Mouse (Mus musculus): Measurements from ENCODE around the gene Cabp4.
"Not testable (repeated sequence)": the region's sequence is repeated elsewhere in the genome, so short reads cannot be mapped to it uniquely, and the experiment has no call there.

The Cabp4 gene

DNA sequence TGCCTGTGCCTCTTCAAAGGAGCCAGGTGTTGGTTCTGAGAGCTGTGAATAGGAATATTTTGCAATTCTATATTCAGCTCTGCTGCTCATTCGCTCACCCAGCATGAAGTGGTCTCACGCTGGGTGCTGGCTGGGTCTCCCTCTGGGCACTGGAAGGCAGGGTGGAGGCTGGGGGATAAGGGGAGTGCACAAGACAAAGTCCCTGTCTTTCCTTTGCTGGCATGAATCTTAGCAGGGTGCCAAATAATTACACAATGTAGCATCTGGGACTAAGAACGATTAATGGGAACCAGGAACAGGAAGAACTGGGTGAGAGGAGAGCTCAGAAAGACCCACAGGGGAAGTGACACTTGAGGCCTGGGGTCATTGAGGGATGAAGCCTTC, 3.2 kb upstream of the Cabp4 start:
- DNase-seq (ENCODE audit: low spot score in 2 of 2), result no peak

- no peak for DNase-seq (ENCODE audit: low spot score in 2 of 2)
Observed at GRCm38 (mm10) chr19:4146366-4147021, 2.7 kb upstream of the Cabp4 start.

- no peak for DNase-seq (ENCODE audit: low spot score in 2 of 2)
Observed at GRCm38 (mm10) chr19:4145936-4146335, 2.1 kb upstream of the Cabp4 start.

DNA sequence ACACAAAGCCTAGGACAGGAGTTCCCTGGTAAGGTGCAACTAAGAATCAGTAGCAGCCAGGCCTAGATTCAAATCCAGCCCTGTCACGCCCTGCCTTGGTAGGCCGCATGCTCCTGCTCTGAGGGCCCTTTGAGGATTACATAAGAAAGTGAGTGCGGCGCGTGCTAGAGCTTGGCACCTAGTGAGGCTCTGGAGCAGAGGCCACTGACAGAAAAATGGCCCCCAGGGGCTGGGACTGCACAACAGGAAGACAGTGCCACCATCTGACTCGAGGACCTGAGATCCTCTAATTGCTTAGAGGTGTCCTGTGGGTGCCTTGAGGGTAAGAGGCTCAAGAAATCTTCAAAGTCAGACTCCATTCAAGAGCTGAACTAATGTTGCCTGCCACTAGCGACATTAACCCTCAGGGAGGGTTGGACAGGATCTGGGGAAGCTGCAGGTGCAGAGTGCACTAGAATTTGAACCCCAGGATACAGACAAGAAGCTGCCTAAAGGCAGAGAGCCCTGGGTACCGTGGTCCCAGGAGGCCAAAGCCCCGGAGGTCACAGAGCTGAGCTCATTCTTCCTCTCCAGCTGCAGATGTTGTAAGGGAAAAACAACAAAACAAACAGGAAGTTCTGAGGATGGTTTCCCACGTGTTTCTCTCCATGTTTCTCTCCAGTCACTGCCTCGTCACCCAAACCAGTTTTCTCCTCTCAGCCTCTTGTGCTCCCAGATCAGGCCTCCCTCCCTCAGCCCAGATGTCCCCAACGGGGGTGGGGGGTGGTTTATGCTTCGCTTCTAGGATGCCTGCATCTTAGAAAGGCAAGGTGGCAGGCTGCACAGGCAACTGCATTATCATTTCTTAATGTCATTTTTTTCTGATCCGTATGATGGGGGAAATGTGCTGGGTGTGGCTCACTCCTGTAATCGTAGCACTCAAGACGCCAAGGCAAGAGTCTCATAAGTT, 991 bp upstream of the Cabp4 start:
- no peak for DNase-seq (ENCODE audit: low spot score in 2 of 2)

DNA sequence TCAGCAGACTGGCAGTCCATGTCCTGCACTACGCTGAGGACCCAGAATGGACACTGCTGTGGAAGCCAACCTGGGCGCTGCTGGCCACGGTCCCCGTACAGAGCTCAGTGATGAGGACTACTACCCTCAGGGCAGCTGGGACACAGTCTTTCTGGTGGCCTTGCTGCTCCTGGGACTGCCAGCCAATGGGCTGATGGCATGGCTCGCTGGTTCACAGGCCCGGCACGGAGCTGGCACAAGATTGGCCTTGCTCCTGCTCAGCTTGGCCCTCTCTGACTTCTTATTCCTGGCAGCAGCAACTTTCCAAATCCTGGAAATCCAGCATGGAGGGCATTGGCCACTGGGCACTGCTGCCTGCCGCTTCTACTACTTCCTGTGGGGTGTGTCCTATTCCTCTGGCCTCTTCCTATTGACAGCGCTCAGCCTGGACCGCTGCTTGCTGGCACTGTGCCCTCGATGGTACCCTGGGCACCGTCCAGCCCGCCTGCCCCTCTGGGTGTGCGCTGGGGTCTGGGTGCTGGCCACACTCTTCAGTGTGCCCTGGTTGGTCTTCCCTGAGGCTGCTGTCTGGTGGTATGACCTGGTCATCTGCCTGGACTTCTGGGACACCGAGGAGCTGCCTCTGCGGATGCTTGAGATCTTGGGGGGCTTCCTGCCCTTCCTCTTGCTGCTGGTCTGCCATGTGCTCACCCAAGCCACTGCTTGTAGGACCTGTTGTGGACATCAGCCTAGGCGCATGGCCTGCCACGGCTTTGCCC, 1.2 kb downstream of the Cabp4 start:
- no peak for DNase-seq (ENCODE audit: low spot score in 2 of 2)

- DNase-seq (ENCODE audit: low spot score in 2 of 2), result no peak
Observed at GRCm38 (mm10) chr19:4140147-4140546, 3.7 kb downstream of the Cabp4 start.

- no peak for DNase-seq (ENCODE audit: low spot score in 2 of 2)
Observed at GRCm38 (mm10) chr19:4139446-4139845, 4.4 kb downstream of the Cabp4 start, which contains the start of gene Gpr152. TSS of gene Gpr152 (plus strand) at chr19:4139787.

DNA sequence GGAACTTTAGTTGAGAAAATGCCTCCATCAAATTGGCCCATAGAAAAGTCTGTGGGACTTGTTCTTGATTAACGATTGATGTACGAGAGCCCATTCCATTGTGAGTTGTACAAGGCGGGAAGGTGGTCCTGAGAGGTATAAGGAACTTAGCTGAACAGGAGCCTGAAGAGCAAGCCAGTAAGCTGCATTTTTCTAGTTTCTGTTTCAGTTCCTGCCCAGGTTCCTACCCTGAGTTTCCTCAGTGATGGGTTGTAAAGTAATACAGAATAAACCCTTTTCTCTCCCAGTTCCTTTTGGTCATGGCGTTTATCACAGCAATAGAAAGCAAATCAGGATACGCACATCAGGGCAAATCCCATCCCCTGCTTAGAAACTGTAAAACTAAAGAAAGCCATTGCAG, 5.9 kb downstream of the Cabp4 start:
- no peak for DNase-seq (ENCODE audit: low spot score in 2 of 2)

GRCm38 (mm10) chr19:4136463-4136862, 7.4 kb downstream of the Cabp4 start:
- DNase-seq (ENCODE audit: low spot score in 2 of 2), result no peak

DNA sequence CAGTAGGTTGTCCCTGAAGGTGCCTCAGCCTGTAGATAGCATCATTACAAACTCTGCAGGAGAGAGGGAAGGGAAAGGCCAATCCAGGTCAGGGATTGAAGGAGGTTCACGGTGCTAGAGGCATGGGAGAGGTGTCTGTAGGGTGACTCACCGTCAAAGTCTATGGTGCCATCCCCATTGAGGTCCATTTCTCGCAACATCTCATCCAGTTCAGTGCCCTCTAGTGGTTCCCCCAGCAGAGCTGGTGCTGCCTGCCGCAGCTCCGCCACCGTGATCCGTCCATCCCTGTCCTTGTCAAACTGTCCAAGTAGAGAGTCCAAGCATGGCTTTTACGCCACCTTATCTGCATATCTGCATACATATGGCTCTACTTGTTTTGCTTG, 7.9 kb downstream of the Cabp4 start:
- not testable (repeated sequence) for DNase-seq (ENCODE audit: low spot score in 2 of 2)

DNA sequence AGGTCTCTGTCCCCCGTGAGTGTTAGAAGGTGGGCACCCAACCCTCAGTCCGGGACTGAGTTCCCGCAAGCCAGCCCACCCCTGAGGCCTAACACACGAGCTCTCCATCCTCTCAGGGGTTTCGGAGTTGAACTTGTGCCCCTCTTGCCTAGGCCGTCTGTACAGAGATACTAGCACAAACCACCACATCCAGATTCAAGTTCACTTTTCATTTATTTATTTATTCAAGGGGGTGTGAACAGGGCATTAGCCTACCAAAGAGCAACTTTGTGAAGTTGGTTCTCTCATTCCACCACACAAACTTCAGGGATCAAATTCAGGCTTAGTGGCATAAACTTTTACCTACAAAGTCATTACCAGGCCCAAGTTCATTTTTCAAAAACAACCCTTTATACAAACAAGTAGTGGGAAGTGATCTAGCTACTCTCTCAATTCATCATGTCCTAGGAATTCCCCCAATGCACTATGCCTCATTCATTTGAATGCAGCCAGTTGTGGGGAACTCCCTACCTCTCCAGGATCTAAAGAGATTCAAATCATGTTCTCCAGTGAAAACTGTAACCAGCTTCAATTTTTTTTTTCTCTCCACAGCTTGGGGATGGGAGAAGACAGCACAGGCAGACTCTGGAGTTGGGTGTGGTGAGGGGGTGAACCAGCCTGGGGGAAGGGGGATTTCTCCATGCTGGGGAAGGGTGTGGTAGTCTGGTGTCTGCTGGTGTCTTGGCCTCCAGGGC, 8.4 kb downstream of the Cabp4 start:
- not testable (repeated sequence) for DNase-seq (ENCODE audit: low spot score in 2 of 2)

- no peak for DNase-seq (ENCODE audit: low spot score in 2 of 2)
Observed at GRCm38 (mm10) chr19:4134354-4134753, 9.5 kb downstream of the Cabp4 start.

GRCm38 (mm10) chr19:4131768-4132167, 12.1 kb downstream of the Cabp4 start:
- DNase-seq (ENCODE audit: low spot score in 2 of 2), result no peak

DNA sequence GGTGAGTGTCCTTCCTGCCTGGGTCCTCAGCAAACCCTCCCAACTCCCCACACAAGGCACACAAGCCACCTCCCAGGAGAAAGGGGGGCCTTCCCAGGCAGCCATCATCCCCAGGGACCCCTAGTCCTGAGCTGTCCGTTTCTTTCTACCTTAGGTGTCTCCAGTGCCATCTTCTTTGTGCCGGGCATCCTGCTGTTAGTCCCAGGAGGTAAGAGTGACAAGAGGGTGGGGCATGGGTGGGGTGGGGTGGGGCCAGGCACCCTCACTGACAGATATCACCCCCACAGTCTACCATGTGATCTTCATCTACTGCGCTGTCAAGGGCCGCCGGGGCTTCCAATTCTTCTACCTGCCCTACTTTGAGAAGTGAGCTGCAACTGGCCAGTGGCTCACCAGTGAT, 12.8 kb downstream of the Cabp4 start:
- no peak for DNase-seq (ENCODE audit: low spot score in 2 of 2)

GRCm38 (mm10) chr19:4130106-4130505, 13.7 kb downstream of the Cabp4 start:
- no peak for DNase-seq (ENCODE audit: low spot score in 2 of 2)

GRCm38 (mm10) chr19:4129462-4129861, 14.4 kb downstream of the Cabp4 start:
- no peak for DNase-seq (ENCODE audit: low spot score in 2 of 2)

DNA sequence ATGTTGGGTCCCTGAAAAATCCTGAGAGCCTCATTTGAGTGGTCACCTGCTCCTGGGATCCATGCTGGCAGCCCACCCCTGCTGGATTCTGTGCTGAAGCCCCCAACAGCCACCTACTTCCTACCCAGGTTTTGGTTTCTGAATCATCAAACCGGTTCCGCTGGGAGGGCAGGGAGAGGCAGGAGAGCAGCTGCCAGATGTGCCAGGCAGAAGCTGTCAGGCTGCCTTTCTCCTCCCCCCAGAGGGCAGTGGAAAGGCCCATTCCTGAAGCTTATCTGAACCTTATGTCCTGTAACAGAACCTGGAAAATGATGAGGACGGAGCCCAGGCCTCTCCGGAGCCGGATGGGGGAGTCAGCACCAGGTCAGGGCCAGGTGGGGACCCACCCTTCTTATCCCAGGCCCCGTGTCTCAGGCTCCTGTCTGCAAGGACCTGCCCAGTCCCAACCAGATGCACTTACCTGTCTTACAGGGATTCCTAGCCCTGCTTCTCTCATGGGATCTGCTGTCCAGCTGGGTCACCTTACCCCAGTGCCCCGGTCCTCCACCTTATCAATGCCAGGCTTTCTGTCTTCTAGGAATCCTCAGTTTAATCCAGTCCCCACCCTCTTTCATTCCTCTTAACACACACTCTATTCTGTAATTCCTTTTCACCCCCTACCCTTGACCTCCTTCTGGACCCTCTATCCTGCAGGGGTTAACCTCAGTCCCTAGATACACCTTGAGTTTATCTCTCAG, 16.9 kb downstream of the Cabp4 start:
- DNase-seq (ENCODE audit: low spot score in 2 of 2), result no peak

DNA sequence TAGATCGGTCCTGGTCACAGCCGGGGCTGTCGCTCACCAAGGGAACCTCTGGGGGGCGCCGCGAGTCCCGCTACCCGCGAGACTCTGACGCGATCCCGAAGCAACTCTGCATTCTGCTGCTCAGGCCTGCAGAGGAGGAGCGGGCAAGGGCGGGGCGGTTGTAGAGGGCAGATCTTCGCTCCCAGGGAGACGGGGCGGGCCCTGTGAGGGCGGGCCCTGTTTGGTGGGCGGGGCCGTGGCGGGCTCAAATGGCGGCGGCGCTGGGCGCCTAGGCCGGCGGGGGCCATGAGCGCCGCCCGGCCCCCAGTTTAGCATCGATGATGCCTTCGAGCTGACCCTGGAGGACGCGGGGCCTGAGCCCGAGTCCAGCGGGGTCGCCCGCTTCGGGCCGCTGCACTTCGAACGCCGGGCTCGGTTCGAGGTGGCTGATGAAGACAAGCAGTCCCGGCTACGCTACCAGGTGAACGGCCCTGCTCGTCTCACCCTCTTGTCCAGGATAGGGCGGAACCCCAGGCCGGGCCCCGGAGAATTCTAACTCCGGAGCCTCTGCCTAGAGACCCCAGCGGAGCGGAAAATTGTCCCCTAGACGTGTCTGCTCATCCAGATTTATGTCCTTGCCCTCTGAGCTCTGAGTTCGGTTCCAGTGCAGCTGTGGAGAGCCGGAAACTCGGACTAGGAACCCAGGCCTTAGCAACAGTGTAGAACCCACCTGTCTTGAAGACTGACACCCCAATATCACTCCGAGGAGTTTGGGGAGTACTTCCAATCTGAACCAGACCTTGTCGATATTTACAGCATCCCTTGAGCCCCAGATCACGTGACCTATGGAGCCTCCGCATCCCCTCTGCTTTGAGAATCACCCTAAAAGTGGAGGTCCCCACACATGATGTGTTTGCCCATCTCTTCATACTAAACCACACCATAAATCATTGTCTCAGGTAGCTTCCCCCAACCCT, 17.8 kb downstream of the Cabp4 start, which contains the start of gene Aip:
Gene Aip, minus strand, starts transcription at position 118 of the 956 bp plus-strand sequence.
- peak; percentile 93 to 97 for DNase-seq (ENCODE audit: low spot score in 2 of 2)

- DNase-seq (ENCODE audit: low spot score in 2 of 2), result not testable (repeated sequence)
Observed at GRCm38 (mm10) chr19:4125268-4125667, 18.6 kb downstream of the Cabp4 start.

DNA sequence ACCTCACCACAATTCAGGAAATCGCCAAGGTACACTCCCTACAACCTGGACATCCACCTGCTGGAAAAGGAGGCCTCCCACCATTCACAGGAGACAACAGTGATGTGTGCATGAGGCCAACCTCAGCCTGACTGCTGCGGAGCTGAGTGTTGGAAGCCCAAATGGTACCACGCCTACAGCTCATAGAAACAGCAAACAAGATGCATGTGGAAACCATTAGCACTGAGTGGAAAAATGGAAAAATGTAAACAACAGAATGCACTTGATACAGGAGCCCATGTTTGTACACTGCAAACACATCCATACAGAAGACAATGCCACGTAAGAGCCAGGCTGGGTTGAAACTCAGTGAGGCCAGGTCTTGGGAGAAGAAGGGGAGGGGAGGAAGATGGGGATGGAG, 19.4 kb downstream of the Cabp4 start:
- no peak for DNase-seq (ENCODE audit: low spot score in 2 of 2)
